Mouse (Mus musculus) hindlimb bud, embryonic 11.5 days (tissue): ENCODE results near the gene Gm20873.
"Not testable (repeated sequence)": the region's sequence is repeated elsewhere in the genome, so short reads cannot be mapped to it uniquely, and the experiment has no call there.

Source experiments
- DNase-seq: peaks from one replicate; pipeline ENCODE4 v3.0.0-alpha.2; 2012; ENCODE audit warnings: low read depth, low spot score; ENCODE audit errors: extremely low spot score

Gene Gm20873

DNA sequence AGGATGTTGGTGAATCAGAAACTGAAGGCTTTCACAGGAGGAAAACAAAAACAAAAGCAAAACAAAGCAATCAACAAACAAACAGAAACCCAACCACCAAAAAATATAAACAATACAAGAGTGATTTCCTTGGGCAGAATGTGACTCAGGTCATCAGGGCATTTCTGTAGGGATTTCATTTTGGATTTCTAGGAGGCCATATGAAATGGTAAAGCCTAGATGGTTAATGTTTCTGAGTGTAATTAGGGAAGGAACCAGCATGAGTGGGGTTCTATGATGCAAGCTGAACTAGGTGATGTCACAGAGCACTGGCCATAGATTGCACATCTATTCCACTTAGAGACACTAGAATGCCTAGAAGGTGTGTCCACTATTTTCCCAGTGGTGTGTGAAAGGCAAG is at the start of gene Gm20873:
TSS of gene Gm20873 (plus strand) at position 301 of the 400 bp plus-strand sequence.
- not testable (repeated sequence) for DNase-seq

DNA sequence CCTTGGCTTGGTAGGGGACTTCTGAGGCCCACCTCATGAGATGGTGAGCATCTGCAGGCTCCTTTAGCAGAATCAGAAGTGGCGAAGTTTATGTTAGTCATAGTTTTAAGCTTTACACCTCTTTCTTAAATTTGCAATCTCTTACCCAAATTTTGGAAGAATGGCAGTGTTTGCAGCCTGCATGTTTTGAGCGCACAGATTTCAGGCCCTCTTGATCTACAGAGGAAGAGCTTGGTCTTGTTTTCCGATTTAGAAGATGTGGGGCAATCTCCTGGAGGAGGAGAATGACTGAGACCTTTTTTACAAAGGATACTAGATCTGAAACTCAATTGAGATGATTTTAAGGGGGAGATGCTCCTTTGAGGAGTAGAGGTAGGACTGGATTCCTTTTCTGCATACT is 29.0 kb upstream of the Gm20873 start, which contains the start of gene Gm21746:
TSS of gene Gm21746 (minus strand) at position 101 of the 400 bp plus-strand sequence.
- not testable (repeated sequence) for DNase-seq
